ENCODE assay signal across 8 mouse cellular contexts in genomic region chr2:134681271-134681961, GRCm38 (mm10). TPM values are rescaled to one million over a fixed set of nuclear protein-coding genes. Genes with fewer than 3 reads are reported as not detected.
DNase-seq lines count a peak whose midpoint lies in the region; ATAC-seq and TF ChIP-seq lines count a peak whose summit lies in the region.

No protein-coding gene starts in this region.

- peak; percentile 10 for DNase-seq in CD4-positive, CD25-positive, alpha-beta regulatory T cell, adult 2 months (ENCODE audit: low read depth, low spot score)
- peak; percentile 19 for DNase-seq in ES-E14 (ENCODE audit: low read depth, low spot score)
- peak; percentile 30 to 56 for DNase-seq in cerebellum, postnatal 25 days
- peak; percentile 44 to 56 for DNase-seq in layer of hippocampus, postnatal 10 days (ENCODE audit: low spot score in 2 of 2)
- no peak for DNase-seq in testis, postnatal 14 days (ENCODE audit: low spot score)

- no peaks in the 10 kb centered on the region for H3K36me3 ChIP-seq in ES-E14 (ENCODE audit: control insufficient read depth, insufficient read depth, low read length, poor library complexity, severe bottlenecking)

- no peak for ATAC-seq in CD4-positive, CD25-positive, alpha-beta regulatory T cell, adult 4 months
- peak; percentile 81 to 95; a peak in 3 of 4 replicates for ATAC-seq in hematopoietic stem cell, adult 5-6 weeks (replicated peaks in 1 of 2; ENCODE audit: insufficient read depth in 1 of 2, low FRiP score in 2 of 2, low TSS enrichment in 1 of 2, low read depth in 1 of 2, poor library complexity in 2 of 2, severe bottlenecking in 2 of 2)
- ATAC-seq in monocyte, adult 5-6 weeks (replicated peaks; ENCODE audit: insufficient number of reproducible peaks, low FRiP score, low TSS enrichment, poor library complexity, severe bottlenecking) = peak; percentile 61; the same call in 1 of the 2 replicates

- no peaks in the 10 kb centered on the region for H3K9me3 ChIP-seq in ES-E14 (ENCODE audit: control insufficient read depth, insufficient read depth, low read depth, low read length)

- H3K9ac ChIP-seq in ES-E14 (ENCODE audit: insufficient read depth, low read depth, low read length, poor library complexity, severe bottlenecking) = no peak overlapping the region

- H3K4me1 ChIP-seq in ES-E14 (ENCODE audit: control insufficient read depth in 2 of 2, insufficient read depth in 2 of 2, low read length in 2 of 2, poor library complexity in 1 of 2) = no peaks in the 10 kb centered on the region

- in situ Hi-C loops in ES-E14 (cut with MboI; ENCODE audit: low sequenced_read_pairs in 2 of 2, unreplicated experiment in 2 of 2) = loop anchor here in 1 of 2 experiments (10.0 kb wide), 1 partner anchor 643 kb away; no protein-coding TSS in a partner anchor

- no peak overlapping the region for H3K4me3 ChIP-seq in ES-E14 (ENCODE audit: insufficient read depth in 1 of 2, low read depth in 1 of 2, low read length in 2 of 2, poor library complexity in 1 of 2, severe bottlenecking in 1 of 2)

- no peak overlapping the region for H3K27ac ChIP-seq in ES-E14 (ENCODE audit: insufficient read depth, low read depth, low read length, poor library complexity, severe bottlenecking)

TF ChIP-seq in ES-E14, 5 proteins besides CTCF, POLR2A, EP300 and RAD21:
- 0 out of 2 replicates have a peak, but pooled peaks have one; percentile 37 for TF ChIP-seq ZC3H11A (IDR thresholded peaks at IDR 0.05; ENCODE audit: borderline replicate concordance, low read depth, low read length)
- no peak for TF ChIP-seq CHD2 (IDR thresholded peaks at IDR 0.05; ENCODE audit: low read depth, low read length)
- TF ChIP-seq MAFK (IDR thresholded peaks at IDR 0.05; ENCODE audit: insufficient read depth, low read depth, low read length) = no peak
- TF ChIP-seq HCFC1 (IDR thresholded peaks at IDR 0.05; ENCODE audit: borderline replicate concordance, insufficient read depth, low read length) = no peak
- no peak for TF ChIP-seq ZNF384 (IDR thresholded peaks at IDR 0.05; ENCODE audit: low read depth, low read length)
TF ChIP-seq in ES-E14: peak in this region for 1.

RNA-seq across cellular contexts. Expression of gene Tmx4, which starts 37.5 kb away (rescaled TPM):
- polyA plus RNA-seq in CD4-positive, CD25-positive, alpha-beta regulatory T cell, adult 4 months (2017; shearing (Covaris generic)) = 10 to 100 TPM; 14.1 to 18.1 TPM
- total RNA-seq in ES-E14 (2012; rRNA removed) = 11.2 and 11.7 TPM in 2 replicates
- total RNA-seq in hematopoietic stem cell, adult 5-6 weeks (2017) = 65.2 and 82.1 TPM in 2 replicates
- total RNA-seq in layer of hippocampus, postnatal 10 days (2021) = 100 to 1,000 TPM; 120 to 126 TPM
- 36.6 to 47.6 TPM (median 41.2 TPM) in 3 replicates for total RNA-seq in monocyte, adult 5-6 weeks (2017)
